Mouse (Mus musculus) liver, embryonic 15.5 days (tissue): ENCODE data around the gene P3h2. TPM values are rescaled to one million over a fixed set of nuclear protein-coding genes. Genes with fewer than 3 reads are reported as not detected.

Experiments used
- ATAC-seq: fragments of 200-750 bp; cut with Nextera tagmentation; 2 replicates; pipeline ENCODE4 v1.8.0; 2017; ENCODE audit warnings: moderate number of reproducible peaks, mild to moderate bottlenecking, moderate library complexity; ENCODE audit not compliant: insufficient read depth
- H3K27ac ChIP-seq: fragments of 300-500 bp; sonication (generic); replicated peaks from 2 replicates; pipeline ENCODE4 v1.5.1; 2015; ENCODE audit warnings: mild to moderate bottlenecking, inconsistent platforms
- H3K27me3 ChIP-seq: fragments of 300-500 bp; sonication (generic); 2 replicates; pipeline ENCODE4 v1.6.1; 2015; ENCODE audit warnings: mild to moderate bottlenecking, inconsistent platforms
- H3K36me3 ChIP-seq: fragments of 300-500 bp; sonication (generic); replicated peaks from 2 replicates; pipeline ENCODE4 v1.6.1; 2015; ENCODE audit warnings: moderate library complexity, mild to moderate bottlenecking, inconsistent platforms
- H3K4me1 ChIP-seq: fragments of 300-500 bp; sonication (generic); replicated peaks from 2 replicates; pipeline ENCODE4 v1.6.1; 2015; ENCODE audit warnings: inconsistent platforms
- H3K4me2 ChIP-seq: fragments of 300-500 bp; sonication (generic); 2 replicates; pipeline ENCODE4 v1.6.1; 2015; ENCODE audit warnings: moderate library complexity, mild to moderate bottlenecking, inconsistent platforms
- H3K4me3 ChIP-seq: fragments of 300-500 bp; sonication (generic); replicated peaks from 2 replicates; pipeline ENCODE4 v1.5.1; 2015; ENCODE audit warnings: mild to moderate bottlenecking, inconsistent platforms
- H3K9ac ChIP-seq: fragments of 300-500 bp; sonication (generic); 2 replicates; pipeline ENCODE4 v1.6.1; 2015; ENCODE audit warnings: moderate library complexity, mild to moderate bottlenecking, inconsistent platforms
- H3K9me3 ChIP-seq: fragments of 300-500 bp; sonication (generic); replicated peaks from 2 replicates; pipeline ENCODE4 v1.6.1; 2016; ENCODE audit warnings: inconsistent platforms
- WGBS: fragments of 180-500 bp; shearing (Covaris S2); methylation state at CpG from one replicate; pipeline ENCODE4 v1.1.7; 2015; ENCODE audit warnings: mixed read lengths; ENCODE audit not compliant: insufficient replicate concordance; 5-methylcytosine and 5-hydroxymethylcytosine counted together
- polyA plus RNA-seq: library from polyadenylated mRNA; unstranded; fragments of >200 nt; fragmentation: Nextera tagmentation; extraction: Ambion mirVana; gene quantifications from 2 replicates; pipeline ENCODE4 v1.2.1, GENCODE M21; 2015

P3h2 gene
- polyA plus RNA-seq, 1 experiment from 2014 or later, result 0.76 TPM

DNA sequence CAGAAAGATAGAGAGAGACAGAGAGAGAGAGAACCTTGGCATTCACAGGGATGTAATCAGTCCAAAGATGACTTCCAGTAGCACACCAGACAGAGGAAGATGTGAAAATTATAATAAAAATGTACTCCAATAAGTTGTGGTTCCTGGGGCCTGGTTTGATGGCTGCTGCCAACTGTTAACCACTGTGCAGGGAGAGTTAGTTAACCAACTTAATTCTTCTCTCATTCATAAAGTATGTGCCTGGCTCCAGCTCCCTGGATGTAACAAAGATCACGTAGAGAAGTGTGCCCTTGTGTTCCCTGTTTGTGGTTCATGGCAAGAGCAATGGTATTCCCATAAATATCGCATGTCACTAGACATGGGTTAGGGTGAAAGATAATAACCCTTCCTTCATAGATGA is 128.4 kb downstream of the P3h2 start:
- no peak overlapping the region for H3K9ac ChIP-seq
- no peaks in the 10 kb centered on the region for H3K36me3 ChIP-seq
- no peaks in the 10 kb centered on the region for H3K27me3 ChIP-seq
- WGBS, result 69% methylated on average over 2 of the region's 2 CpGs
- H3K4me1 ChIP-seq, result no peaks in the 10 kb centered on the region
- ATAC-seq, result no peak
- no peaks in the 10 kb centered on the region for H3K9me3 ChIP-seq
- H3K4me3 ChIP-seq, result no peak overlapping the region
- H3K27ac ChIP-seq, result no peak overlapping the region
- no peak overlapping the region for H3K4me2 ChIP-seq

DNA sequence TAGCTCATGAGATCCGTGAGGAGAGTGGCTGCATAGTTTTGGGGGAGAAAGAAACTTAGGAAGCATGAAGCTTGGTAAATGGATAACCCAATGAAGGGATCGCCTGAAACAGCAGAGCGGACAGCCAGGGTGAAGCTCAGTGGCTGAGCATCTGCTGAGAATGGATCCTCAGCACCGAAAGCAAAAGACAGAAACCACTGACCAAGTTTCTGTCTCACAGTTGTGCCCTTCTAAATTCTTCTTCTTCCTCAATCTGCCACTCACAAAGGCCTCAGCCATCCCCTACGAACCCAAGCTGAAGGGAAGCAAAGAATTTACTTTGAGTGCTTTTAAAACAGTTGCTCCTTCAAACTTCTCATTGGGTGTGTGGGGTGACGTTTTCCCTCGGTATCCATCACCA is 134.3 kb downstream of the P3h2 start:
- 55% methylated on average over 7 of the region's 7 CpGs for WGBS
- Histone ChIP-seq H3K27me3 (no peaks in the 10 kb centered on the region), H3K4me3 (no peak overlapping the region), H3K4me2 (no peak overlapping the region), H3K9ac (no peak overlapping the region), H3K36me3 (no peaks in the 10 kb centered on the region), H3K27ac (no peak overlapping the region), H3K9me3 (no peaks in the 10 kb centered on the region), H3K4me1 (no peaks in the 10 kb centered on the region)
- ATAC-seq, result no peak

DNA sequence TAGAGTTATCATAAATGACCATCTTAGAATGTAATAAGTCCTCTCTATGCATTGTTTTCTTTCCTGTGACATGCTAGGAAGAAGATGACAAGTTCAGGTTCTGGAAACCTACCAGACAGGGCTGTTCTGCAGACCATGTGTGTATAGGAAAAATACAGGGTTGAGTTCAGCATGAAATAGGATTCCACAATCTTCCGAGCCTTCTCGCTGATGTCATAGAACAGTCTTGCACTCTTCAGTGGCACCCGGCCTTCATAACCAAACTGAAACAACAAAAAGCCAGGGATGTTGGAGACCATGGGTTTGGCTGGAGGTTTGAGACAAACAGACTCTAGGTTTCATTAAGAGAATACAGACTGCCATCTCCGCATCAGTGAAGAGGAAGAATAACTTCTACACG is 134.9 kb downstream of the P3h2 start:
- Histone ChIP-seq H3K27me3 (no peaks in the 10 kb centered on the region), H3K9ac (no peak overlapping the region), H3K4me2 (no peak overlapping the region), H3K36me3 (no peaks in the 10 kb centered on the region), H3K9me3 (no peaks in the 10 kb centered on the region), H3K4me3 (no peak overlapping the region), H3K27ac (no peak overlapping the region), H3K4me1 (no peaks in the 10 kb centered on the region)
- no peak for ATAC-seq
- 65% methylated on average over 5 of the region's 5 CpGs for WGBS

DNA sequence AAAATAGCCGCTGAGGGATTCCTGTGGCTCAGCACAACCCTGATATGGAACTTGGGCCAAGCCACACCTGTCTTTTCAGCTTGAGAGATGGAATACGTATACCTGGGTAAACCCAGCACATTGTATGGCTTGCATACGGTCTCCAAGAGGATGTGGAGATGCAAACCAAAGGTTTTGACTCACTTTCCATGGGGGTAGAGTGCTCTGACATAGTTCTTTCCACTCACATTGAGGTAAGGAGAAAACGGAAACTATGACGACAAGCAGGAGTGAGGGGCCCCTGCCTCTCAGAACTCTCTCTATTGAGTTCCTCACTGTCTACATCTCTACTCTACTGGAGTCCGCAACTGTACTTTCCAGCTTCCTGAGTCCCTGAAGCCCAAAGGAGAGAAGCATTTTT is 135.4 kb downstream of the P3h2 start:
- no peaks in the 10 kb centered on the region for H3K9me3 ChIP-seq

DNA sequence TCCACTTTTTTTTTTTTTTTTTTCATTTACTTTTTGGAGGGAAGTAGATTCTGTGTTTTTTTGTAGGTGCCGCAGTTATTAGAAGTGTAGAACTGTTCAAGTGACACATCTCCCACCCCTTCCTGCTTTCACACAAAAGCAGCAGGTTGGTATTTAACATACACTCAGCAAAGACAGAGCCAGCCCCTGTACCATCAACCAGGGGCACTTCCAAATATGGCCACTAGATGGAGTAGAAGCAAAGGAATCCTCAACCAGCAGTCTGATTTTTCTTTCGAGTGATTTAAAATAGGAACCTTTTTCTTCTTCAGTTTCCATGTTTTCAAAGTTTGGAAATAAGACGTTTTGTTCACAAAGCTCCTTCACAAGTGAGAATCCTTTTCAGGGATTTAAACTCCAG is 138.3 kb downstream of the P3h2 start:
- Histone ChIP-seq H3K4me3 (no peak overlapping the region), H3K9ac (no peak overlapping the region), H3K4me2 (no peak overlapping the region), H3K4me1 (no peaks in the 10 kb centered on the region), H3K27ac (no peak overlapping the region), H3K36me3 (no peaks in the 10 kb centered on the region), H3K27me3 (no peaks in the 10 kb centered on the region), H3K9me3 (no peaks in the 10 kb centered on the region)
- ATAC-seq, result no peak
- WGBS, result 19% methylated on average over 3 of the region's 3 CpGs

More for the DNA sequence above, 135.4 kb downstream of the P3h2 start:
- no peak overlapping the region for H3K4me2 ChIP-seq
- no peaks in the 10 kb centered on the region for H3K27me3 ChIP-seq
- no peak overlapping the region for H3K9ac ChIP-seq
- 56% methylated on average over 6 of the region's 6 CpGs for WGBS
- no peak for ATAC-seq
- H3K4me3 ChIP-seq, result no peak overlapping the region
- H3K27ac ChIP-seq, result no peak overlapping the region
- no peaks in the 10 kb centered on the region for H3K4me1 ChIP-seq
- no peaks in the 10 kb centered on the region for H3K36me3 ChIP-seq

DNA sequence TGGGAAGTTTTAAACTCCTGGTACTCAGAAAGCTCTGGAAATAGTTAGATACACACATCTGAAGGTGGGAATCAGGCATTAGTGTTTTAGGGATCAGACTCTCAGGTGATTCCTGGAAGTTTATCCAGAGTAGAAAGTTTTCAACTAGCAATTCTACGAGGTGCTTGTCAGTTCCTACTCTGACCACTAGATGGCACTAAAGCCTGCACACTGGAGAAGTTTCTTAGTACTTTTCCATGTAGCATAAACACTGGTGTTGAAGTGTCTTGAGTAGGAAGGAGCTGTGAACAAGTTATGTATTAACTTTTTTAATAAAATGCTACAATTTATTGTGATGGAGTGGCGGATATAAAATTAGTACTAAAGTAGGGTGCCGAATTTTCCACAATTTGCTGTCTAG is 141.7 kb downstream of the P3h2 start:
- H3K4me1 ChIP-seq, result no peaks in the 10 kb centered on the region
- no peaks in the 10 kb centered on the region for H3K36me3 ChIP-seq
- no peak overlapping the region for H3K27ac ChIP-seq
- no peak overlapping the region for H3K4me2 ChIP-seq
- H3K4me3 ChIP-seq, result no peak overlapping the region
- H3K9ac ChIP-seq, result no peak overlapping the region
- H3K27me3 ChIP-seq, result no peaks in the 10 kb centered on the region
- 18% methylated on average over 3 of the region's 3 CpGs for WGBS
- H3K9me3 ChIP-seq, result no peaks in the 10 kb centered on the region
- ATAC-seq, result no peak

DNA sequence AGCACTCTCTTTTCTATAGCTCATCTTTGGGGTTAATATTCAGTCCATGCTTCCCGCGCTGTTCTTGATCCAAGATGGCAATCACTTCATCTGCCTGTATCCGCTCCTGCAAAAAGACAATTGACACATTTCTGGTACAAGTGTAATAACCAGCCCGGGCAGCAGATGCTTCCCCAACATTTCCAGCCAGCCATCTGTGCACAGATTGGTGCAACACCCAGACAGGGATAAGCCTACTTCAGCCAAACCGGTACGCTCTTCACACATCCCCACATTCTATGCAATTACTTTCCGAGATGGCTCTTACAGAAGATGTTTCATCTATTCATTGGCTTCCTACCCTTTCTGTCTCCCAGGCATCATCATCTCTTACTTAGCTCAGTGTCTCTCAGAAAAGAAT is 145.2 kb downstream of the P3h2 start:
- no peak for ATAC-seq
- H3K27me3 ChIP-seq, result no peaks in the 10 kb centered on the region
- no peak overlapping the region for H3K4me3 ChIP-seq
- no peak overlapping the region for H3K27ac ChIP-seq
- H3K9ac ChIP-seq, result no peak overlapping the region
- no peaks in the 10 kb centered on the region for H3K36me3 ChIP-seq
- 71% methylated on average over 7 of the region's 7 CpGs for WGBS
- no peaks in the 10 kb centered on the region for H3K9me3 ChIP-seq
- no peaks in the 10 kb centered on the region for H3K4me1 ChIP-seq
- no peak overlapping the region for H3K4me2 ChIP-seq

DNA sequence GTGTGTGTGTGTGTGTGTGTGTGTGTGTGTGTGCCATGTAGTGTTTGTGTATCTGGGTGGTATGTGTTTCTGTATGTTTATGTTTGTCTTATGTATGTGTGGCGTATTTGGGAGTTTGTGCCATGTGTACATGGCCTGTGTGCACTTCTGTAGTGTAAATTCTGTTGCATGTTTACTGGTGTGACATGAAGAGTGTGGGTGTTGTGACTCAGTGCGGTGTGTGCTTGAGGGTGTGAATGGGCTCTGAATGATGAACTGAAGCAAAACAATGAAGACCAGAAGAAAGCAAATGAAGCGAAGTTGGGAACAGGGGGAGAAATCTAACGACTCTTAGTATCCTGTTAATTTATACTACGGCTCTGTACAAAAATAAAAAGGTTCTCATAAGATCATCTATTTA is 145.7 kb downstream of the P3h2 start:
- no peak overlapping the region for H3K9ac ChIP-seq
- H3K27ac ChIP-seq, result no peak overlapping the region
- no peak overlapping the region for H3K4me2 ChIP-seq
- H3K9me3 ChIP-seq, result no peaks in the 10 kb centered on the region
- no peak overlapping the region for H3K4me3 ChIP-seq
- ATAC-seq, result no peak
- no peaks in the 10 kb centered on the region for H3K27me3 ChIP-seq
- WGBS, result 67% methylated on average over 5 of the region's 5 CpGs
- no peaks in the 10 kb centered on the region for H3K4me1 ChIP-seq
- H3K36me3 ChIP-seq, result no peaks in the 10 kb centered on the region

DNA sequence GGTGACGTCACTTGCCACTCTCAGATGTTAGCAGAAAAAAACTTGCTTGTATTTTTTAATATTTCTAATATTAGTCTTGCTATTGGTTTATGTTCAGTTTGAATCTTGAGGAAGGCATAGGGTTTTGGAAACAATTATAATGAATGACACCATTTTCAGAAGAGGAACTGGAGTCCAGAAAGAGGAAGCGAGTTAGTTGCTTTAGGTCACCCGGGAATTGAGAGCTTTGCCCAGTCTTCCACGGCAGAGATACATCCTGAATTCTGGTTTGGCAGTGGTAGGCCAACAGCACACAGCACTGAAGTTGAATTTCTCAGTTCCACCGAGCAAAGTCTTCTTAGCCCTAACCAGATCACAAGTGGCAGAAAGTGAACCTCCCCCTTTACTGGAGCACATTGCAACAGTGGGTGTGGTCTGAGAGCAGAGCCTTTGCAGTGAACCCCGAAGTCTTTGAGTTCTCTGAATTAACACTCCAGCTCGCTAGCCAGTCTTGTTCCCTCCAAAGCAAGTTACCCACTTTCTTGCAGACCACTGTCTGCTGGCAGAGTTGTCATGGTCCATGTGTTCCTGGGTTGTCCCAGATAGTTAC is 146.8 kb downstream of the P3h2 start:
- Histone ChIP-seq H3K4me1 (no peaks in the 10 kb centered on the region), H3K27ac (no peak overlapping the region), H3K9ac (no peak overlapping the region), H3K27me3 (no peaks in the 10 kb centered on the region), H3K4me2 (no peak overlapping the region), H3K36me3 (no peaks in the 10 kb centered on the region), H3K4me3 (no peak overlapping the region), H3K9me3 (no peaks in the 10 kb centered on the region)
- ATAC-seq, result no peak
- WGBS, result 30% methylated on average over 7 of the region's 7 CpGs

DNA sequence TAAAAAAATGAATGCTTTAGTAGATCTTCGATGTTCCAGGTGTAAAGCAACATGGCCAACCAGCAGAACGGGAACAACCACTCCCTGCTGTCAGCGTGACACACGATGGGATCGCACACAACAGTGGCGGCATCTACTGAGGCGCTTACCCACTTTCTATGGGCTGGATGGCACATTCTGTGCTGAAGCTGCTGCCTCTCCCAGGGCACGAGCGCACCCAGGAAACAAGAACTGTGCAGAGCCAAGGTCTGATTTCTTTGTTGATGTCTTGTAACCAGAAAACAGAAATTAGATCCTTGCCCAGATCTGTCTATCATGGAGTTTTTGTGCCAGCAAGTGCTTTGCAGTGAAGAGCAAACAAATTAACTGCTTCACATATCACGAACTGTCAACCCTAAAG is 147.4 kb downstream of the P3h2 start:
- no peaks in the 10 kb centered on the region for H3K36me3 ChIP-seq
- WGBS, result 71% methylated on average over 10 of the region's 10 CpGs
- ATAC-seq, result no peak
- no peaks in the 10 kb centered on the region for H3K4me1 ChIP-seq
- H3K4me3 ChIP-seq, result no peak overlapping the region
- no peak overlapping the region for H3K27ac ChIP-seq
- no peak overlapping the region for H3K9ac ChIP-seq
- no peaks in the 10 kb centered on the region for H3K27me3 ChIP-seq
- no peaks in the 10 kb centered on the region for H3K9me3 ChIP-seq
- H3K4me2 ChIP-seq, result no peak overlapping the region

DNA sequence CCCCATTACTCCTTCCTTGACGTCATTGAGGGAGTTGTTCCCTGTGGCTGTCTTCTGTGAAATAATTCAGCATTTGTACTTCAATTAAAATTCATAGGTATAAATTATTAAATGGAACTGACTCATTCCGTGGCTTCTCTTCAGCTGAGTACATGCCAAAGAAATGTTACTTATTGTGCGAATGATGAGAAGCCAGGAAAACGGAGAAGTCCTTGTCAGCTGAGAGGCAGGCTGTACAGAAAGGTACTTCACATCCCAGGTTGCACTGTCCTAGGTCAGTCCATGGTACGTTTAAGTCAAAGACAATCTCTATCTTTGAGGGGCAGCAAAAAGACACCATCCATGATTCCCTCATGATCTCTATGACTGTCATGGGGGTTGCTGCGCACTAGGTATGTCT is 148.8 kb downstream of the P3h2 start:
- H3K36me3 ChIP-seq, result no peaks in the 10 kb centered on the region
- no peaks in the 10 kb centered on the region for H3K9me3 ChIP-seq
- no peak for ATAC-seq
- H3K9ac ChIP-seq, result no peak overlapping the region
- H3K27ac ChIP-seq, result no peak overlapping the region
- no peak overlapping the region for H3K4me2 ChIP-seq
- H3K4me3 ChIP-seq, result no peak overlapping the region
- no peaks in the 10 kb centered on the region for H3K4me1 ChIP-seq
- WGBS, result 66% methylated on average over 6 of the region's 6 CpGs
- H3K27me3 ChIP-seq, result no peaks in the 10 kb centered on the region

- no peak for ATAC-seq
- whole genome bisulfite sequencing, result 65% methylated on average over 3 of the region's 3 CpGs
- no peak overlapping the region for H3K27ac ChIP-seq
Observed at GRCm38 (mm10) chr16:25954614-25955013, 151.0 kb downstream of the P3h2 start.

More at GRCm38 (mm10) chr16:25954614-25955013, 151.0 kb downstream of the P3h2 start:
- H3K4me1 ChIP-seq, result no peaks in the 10 kb centered on the region
- H3K4me2 ChIP-seq, result no peak overlapping the region
- no peaks in the 10 kb centered on the region for H3K9me3 ChIP-seq
- no peak overlapping the region for H3K9ac ChIP-seq
- no peaks in the 10 kb centered on the region for H3K27me3 ChIP-seq
- H3K36me3 ChIP-seq, result no peaks in the 10 kb centered on the region
- H3K4me3 ChIP-seq, result no peak overlapping the region
